Mouse (Mus musculus): ENCODE results near the gene Me3.

Me3 gene

GRCm38 (mm10) chr7:89666361-89666760 lies 34.2 kb downstream of the Me3 start:
- no peak for DNase-seq (ENCODE audit: low read depth, low spot score)

GRCm38 (mm10) chr7:89667570-89667969 lies 35.4 kb downstream of the Me3 start:
- DNase-seq (ENCODE audit: low read depth, low spot score) = no peak

GRCm38 (mm10) chr7:89669461-89669860 lies 37.3 kb downstream of the Me3 start:
- no peak for DNase-seq (ENCODE audit: low read depth, low spot score)

- no peak for DNase-seq (ENCODE audit: low read depth, low spot score)
Measured at GRCm38 (mm10) chr7:89671104-89671831, 39.1 kb downstream of the Me3 start.

- no peak for DNase-seq (ENCODE audit: low read depth, low spot score)
Measured at GRCm38 (mm10) chr7:89676176-89676575, 44.0 kb downstream of the Me3 start.

- DNase-seq (ENCODE audit: low read depth, low spot score) = no peak
Measured at GRCm38 (mm10) chr7:89677850-89678249, 45.7 kb downstream of the Me3 start.

GRCm38 (mm10) chr7:89678719-89679118 lies 46.5 kb downstream of the Me3 start:
- DNase-seq (ENCODE audit: low read depth, low spot score) = no peak

GRCm38 (mm10) chr7:89679139-89679538 lies 46.9 kb downstream of the Me3 start:
- no peak for DNase-seq (ENCODE audit: low read depth, low spot score)

GRCm38 (mm10) chr7:89679621-89680140 lies 47.5 kb downstream of the Me3 start:
- no peak for DNase-seq (ENCODE audit: low read depth, low spot score)

- no peak for DNase-seq (ENCODE audit: low read depth, low spot score)
Measured at GRCm38 (mm10) chr7:89680891-89681290, 48.7 kb downstream of the Me3 start.

- no peak for DNase-seq (ENCODE audit: low read depth, low spot score)
Measured at GRCm38 (mm10) chr7:89681666-89682470, 49.7 kb downstream of the Me3 start.

GRCm38 (mm10) chr7:89698186-89698585 lies 66.0 kb downstream of the Me3 start:
- DNase-seq (ENCODE audit: low read depth, low spot score) = no peak

- DNase-seq (ENCODE audit: low read depth, low spot score) = no peak
Measured at GRCm38 (mm10) chr7:89699668-89700350, 67.6 kb downstream of the Me3 start.

GRCm38 (mm10) chr7:89700511-89700910 lies 68.3 kb downstream of the Me3 start:
- no peak for DNase-seq (ENCODE audit: low read depth, low spot score)

GRCm38 (mm10) chr7:89710776-89711175 lies 78.6 kb downstream of the Me3 start:
- no peak for DNase-seq (ENCODE audit: low read depth, low spot score)

GRCm38 (mm10) chr7:89713059-89713458 lies 80.9 kb downstream of the Me3 start:
- no peak for DNase-seq (ENCODE audit: low read depth, low spot score)

- no peak for DNase-seq (ENCODE audit: low read depth, low spot score)
Measured at GRCm38 (mm10) chr7:89716226-89716625, 84.0 kb downstream of the Me3 start.

- DNase-seq (ENCODE audit: low read depth, low spot score) = no peak
Measured at GRCm38 (mm10) chr7:89717521-89717920, 85.3 kb downstream of the Me3 start.

- no peak for DNase-seq (ENCODE audit: low read depth, low spot score)
Measured at GRCm38 (mm10) chr7:89718264-89718663, 86.1 kb downstream of the Me3 start.

GRCm38 (mm10) chr7:89720256-89720655 lies 88.1 kb downstream of the Me3 start:
- no peak for DNase-seq (ENCODE audit: low read depth, low spot score)

GRCm38 (mm10) chr7:89726712-89727111 lies 94.5 kb downstream of the Me3 start:
- no peak for DNase-seq (ENCODE audit: low read depth, low spot score)

GRCm38 (mm10) chr7:89727615-89728014 lies 95.4 kb downstream of the Me3 start:
- DNase-seq (ENCODE audit: low read depth, low spot score) = no peak
